Mouse (Mus musculus): Measurements from ENCODE around the gene Mdga1. TPM values are rescaled to one million over a fixed set of nuclear protein-coding genes. Genes with fewer than 3 reads are reported as not detected.

The Mdga1 gene
- total and polyA plus RNA-seq, 3 experiments = 0.05 TPM; not detected in 1

GRCm38 (mm10) chr17:29864440-29864839 lies 105.4 kb downstream of the Mdga1 start:
- DNase-seq (ENCODE audit: low spot score) (no peak), ATAC-seq (ENCODE audit: extremely low read depth, insufficient number of reproducible peaks, low FRiP score, poor library complexity, severe bottlenecking) (no peak)
- Histone ChIP-seq H3K36me3 (replicated peaks) (no peaks in the 10 kb centered on the region), H3K4me3 (ENCODE audit: low read depth, low read length) (no peak overlapping the region), H3K9me3 (replicated peaks) (peaks cover 18% of the 10 kb centered on the region), H3K4me1 (ENCODE audit: insufficient read depth, low read depth, low read length) (peaks cover 56% of the 10 kb centered on the region), H3K27me3 (ENCODE audit: insufficient read depth, low read length) (no peaks in the 10 kb centered on the region)
- TF ChIP-seq CTCF (IDR thresholded peaks at IDR 0.05; ENCODE audit: low read depth, low read length) (peak; percentile 38; the same call in 1 of the 2 replicates), GATA1 (IDR thresholded peaks at IDR 0.05; ENCODE audit: borderline replicate concordance, low read length) (no peak), POLR2AphosphoS5 (IDR thresholded peaks at IDR 0.05; ENCODE audit: insufficient replicate concordance, low read depth, low read length) (no peak), GATA2 (IDR thresholded peaks at IDR 0.05; ENCODE audit: borderline replicate concordance, low read depth, low read length) (no peak), TAL1 (conservative IDR thresholded peaks at IDR 0.05; ENCODE audit: low read depth, low read length) (no peak)

GRCm38 (mm10) chr17:29859788-29860283 lies 110.1 kb downstream of the Mdga1 start:
- peak; percentile 90 for ATAC-seq (ENCODE audit: extremely low read depth, insufficient number of reproducible peaks, low FRiP score, poor library complexity, severe bottlenecking)
- TF ChIP-seq CTCF (IDR thresholded peaks at IDR 0.05; ENCODE audit: low read depth, low read length) = no peak
- TF ChIP-seq GATA1 (IDR thresholded peaks at IDR 0.05; ENCODE audit: borderline replicate concordance, low read length) = no peak
- TF ChIP-seq GATA2 (IDR thresholded peaks at IDR 0.05; ENCODE audit: borderline replicate concordance, low read depth, low read length) = no peak
- peak; percentile 100 for TF ChIP-seq TAL1 (conservative IDR thresholded peaks at IDR 0.05; ENCODE audit: low read depth, low read length)
- no peak for TF ChIP-seq POLR2AphosphoS5 (IDR thresholded peaks at IDR 0.05; ENCODE audit: insufficient replicate concordance, low read depth, low read length)
- Histone ChIP-seq H3K9me3 (replicated peaks) (no peaks in the 10 kb centered on the region), H3K4me3 (ENCODE audit: low read depth, low read length) (peak overlapping the region; percentile 14; the same call in 1 of the 2 replicates), H3K27me3 (ENCODE audit: insufficient read depth, low read length) (no peaks in the 10 kb centered on the region), H3K4me1 (ENCODE audit: insufficient read depth, low read depth, low read length) (peaks cover 88% of the 10 kb centered on the region), H3K36me3 (replicated peaks) (no peaks in the 10 kb centered on the region)
- DNase-seq (ENCODE audit: low spot score) = peak; percentile 87

DNA sequence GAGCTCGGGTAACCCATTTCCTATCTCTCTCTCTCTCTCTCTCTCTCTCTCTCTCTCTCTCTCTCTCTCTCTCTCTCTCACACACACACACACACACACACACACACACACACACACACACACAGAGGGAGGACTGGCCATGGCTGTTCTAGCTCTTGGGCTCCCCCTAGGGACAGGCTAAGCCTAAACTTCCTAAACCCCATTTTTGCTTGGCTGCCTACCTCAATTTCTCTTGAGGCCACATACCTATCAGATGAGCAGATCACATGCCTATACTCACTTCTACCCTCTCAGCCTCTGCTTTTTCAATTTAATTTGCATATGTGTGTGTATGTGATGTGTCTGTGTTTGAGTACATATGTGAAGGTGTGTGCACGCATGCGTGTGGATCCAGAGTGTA lies 111.1 kb downstream of the Mdga1 start:
- DNase-seq (ENCODE audit: low spot score) (no peak), ATAC-seq (ENCODE audit: extremely low read depth, insufficient number of reproducible peaks, low FRiP score, poor library complexity, severe bottlenecking) (no peak)
- Histone ChIP-seq H3K27me3 (ENCODE audit: insufficient read depth, low read length) (no peaks in the 10 kb centered on the region), H3K36me3 (replicated peaks) (no peaks in the 10 kb centered on the region), H3K9me3 (replicated peaks) (no peaks in the 10 kb centered on the region), H3K4me3 (ENCODE audit: low read depth, low read length) (no peak overlapping the region; the same call in 1 of the 2 replicates), H3K4me1 (ENCODE audit: insufficient read depth, low read depth, low read length) (peaks cover 88% of the 10 kb centered on the region)
- TF ChIP-seq TAL1 (conservative IDR thresholded peaks at IDR 0.05; ENCODE audit: low read depth, low read length) (no peak), CTCF (IDR thresholded peaks at IDR 0.05; ENCODE audit: low read depth, low read length) (0 out of 2 replicates have a peak, but pooled peaks have one; percentile 21), POLR2AphosphoS5 (IDR thresholded peaks at IDR 0.05; ENCODE audit: insufficient replicate concordance, low read depth, low read length) (no peak)

GRCm38 (mm10) chr17:29855702-29856580 lies 113.9 kb downstream of the Mdga1 start:
- Histone ChIP-seq H3K36me3 (replicated peaks) (no peaks in the 10 kb centered on the region), H3K4me1 (ENCODE audit: insufficient read depth, low read depth, low read length) (peaks cover 94% of the 10 kb centered on the region), H3K4me3 (ENCODE audit: low read depth, low read length) (peak overlapping the region; percentile 49; the same call in 1 of the 2 replicates), H3K27me3 (ENCODE audit: insufficient read depth, low read length) (no peaks in the 10 kb centered on the region), H3K9me3 (replicated peaks) (no peaks in the 10 kb centered on the region)
- no peak for ATAC-seq (ENCODE audit: extremely low read depth, insufficient number of reproducible peaks, low FRiP score, poor library complexity, severe bottlenecking)
- no peak for DNase-seq (ENCODE audit: low spot score)
- TF ChIP-seq TAL1 (conservative IDR thresholded peaks at IDR 0.05; ENCODE audit: low read depth, low read length) (no peak), CTCF (IDR thresholded peaks at IDR 0.05; ENCODE audit: low read depth, low read length) (no peak), GATA1 (IDR thresholded peaks at IDR 0.05; ENCODE audit: borderline replicate concordance, low read length) (no peak), GATA2 (IDR thresholded peaks at IDR 0.05; ENCODE audit: borderline replicate concordance, low read depth, low read length) (no peak), POLR2AphosphoS5 (IDR thresholded peaks at IDR 0.05; ENCODE audit: insufficient replicate concordance, low read depth, low read length) (no peak)

DNA sequence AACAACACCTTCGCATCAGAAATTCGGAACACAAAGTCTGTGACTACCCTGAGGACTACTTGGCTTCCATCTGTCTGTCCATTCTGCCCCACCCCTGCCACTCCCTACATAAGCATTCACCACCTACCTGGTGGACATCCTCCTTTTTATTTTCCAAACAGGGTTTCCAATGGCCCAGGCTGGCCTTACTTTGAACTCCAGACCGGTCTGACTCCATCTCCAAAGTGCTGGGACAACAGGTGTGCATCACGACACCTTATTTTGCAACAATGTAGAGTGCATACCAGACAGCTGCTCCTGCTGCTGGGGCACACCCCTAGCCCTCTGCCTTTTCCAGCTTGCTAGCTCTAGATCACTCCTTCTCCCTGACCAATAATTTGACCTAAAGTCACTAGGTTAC lies 115.1 kb downstream of the Mdga1 start:
- Histone ChIP-seq H3K36me3 (replicated peaks) (no peaks in the 10 kb centered on the region), H3K9me3 (replicated peaks) (no peaks in the 10 kb centered on the region), H3K4me3 (ENCODE audit: low read depth, low read length) (no peak overlapping the region; the same call in 1 of the 2 replicates), H3K27me3 (ENCODE audit: insufficient read depth, low read length) (no peaks in the 10 kb centered on the region), H3K4me1 (ENCODE audit: insufficient read depth, low read depth, low read length) (peaks cover 95% of the 10 kb centered on the region)
- DNase-seq (ENCODE audit: low spot score) = no peak
- ATAC-seq (ENCODE audit: extremely low read depth, insufficient number of reproducible peaks, low FRiP score, poor library complexity, severe bottlenecking) = no peak
- TF ChIP-seq GATA1 (IDR thresholded peaks at IDR 0.05; ENCODE audit: borderline replicate concordance, low read length) = no peak
- no peak for TF ChIP-seq TAL1 (conservative IDR thresholded peaks at IDR 0.05; ENCODE audit: low read depth, low read length)
- TF ChIP-seq CTCF (IDR thresholded peaks at IDR 0.05; ENCODE audit: low read depth, low read length) = no peak
- TF ChIP-seq GATA2 (IDR thresholded peaks at IDR 0.05; ENCODE audit: borderline replicate concordance, low read depth, low read length) = no peak
- no peak for TF ChIP-seq POLR2AphosphoS5 (IDR thresholded peaks at IDR 0.05; ENCODE audit: insufficient replicate concordance, low read depth, low read length)

- TF ChIP-seq CTCF (IDR thresholded peaks at IDR 0.05; ENCODE audit: low read depth, low read length) (no peak), POLR2AphosphoS5 (IDR thresholded peaks at IDR 0.05; ENCODE audit: insufficient replicate concordance, low read depth, low read length) (no peak), GATA1 (IDR thresholded peaks at IDR 0.05; ENCODE audit: borderline replicate concordance, low read length) (no peak)
- Histone ChIP-seq H3K27me3 (ENCODE audit: insufficient read depth, low read length) (0 out of 2 replicates have a peak, but pooled peaks cover 2% of the 10 kb centered on the region), H3K4me1 (ENCODE audit: insufficient read depth, low read depth, low read length) (peaks cover 97% of the 10 kb centered on the region), H3K4me3 (ENCODE audit: low read depth, low read length) (no peak overlapping the region; the same call in 1 of the 2 replicates), H3K36me3 (replicated peaks) (no peaks in the 10 kb centered on the region), H3K9me3 (replicated peaks) (no peaks in the 10 kb centered on the region)
- DNase-seq (ENCODE audit: low spot score) = no peak
- no peak for ATAC-seq (ENCODE audit: extremely low read depth, insufficient number of reproducible peaks, low FRiP score, poor library complexity, severe bottlenecking)
Observed at GRCm38 (mm10) chr17:29854388-29854787, 115.5 kb downstream of the Mdga1 start.
